Mouse (Mus musculus) liver, adult 2 months (tissue): ENCODE measurements around the gene Oas1g.

Experiments used
- CTCF ChIP-seq: fragments of 200-500 bp; IDR thresholded peaks from 2 replicates; pipeline ENCODE4 v1.5.1; 2011; ENCODE audit warnings: low read depth, low read length, control low read depth
- POLR2A ChIP-seq: fragments of 200-500 bp; IDR thresholded peaks from 2 replicates; pipeline ENCODE4 v1.6.1; 2011; ENCODE audit warnings: low read length, control low read depth; ENCODE audit not compliant: insufficient read depth; ENCODE audit errors: extremely low read depth

DNA sequence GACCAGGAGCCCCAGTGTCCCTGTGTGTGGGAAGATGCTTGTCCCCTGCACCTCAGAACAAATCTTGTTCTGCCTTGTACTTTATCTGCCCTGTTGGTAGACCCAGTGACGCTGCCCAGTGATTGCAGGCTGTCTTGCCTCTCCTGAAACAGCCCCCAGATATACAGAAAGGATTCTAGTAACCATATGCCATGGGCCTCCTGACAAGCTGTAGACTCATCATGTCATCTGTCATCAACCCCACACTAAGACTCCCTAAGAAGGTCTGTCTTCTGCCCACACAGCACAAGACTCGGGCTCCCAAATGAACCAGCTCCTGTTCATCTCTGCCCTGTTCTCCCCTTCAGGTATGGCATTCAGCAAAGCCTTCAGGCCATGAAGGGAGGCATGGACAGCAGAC, 28.2 kb downstream of the Oas1g start:
- TF ChIP-seq POLR2A = no peak
- TF ChIP-seq CTCF = no peak
